Mouse (Mus musculus) naive thymus-derived CD4-positive, alpha-beta T cell, adult 2 months (primary cell): ENCODE measurements around the gene Aggf1.
A peak's percentile ranks its signal among the peaks of the same experiment; 100 is the strongest.

Source experiments
- DNase-seq: peaks from one replicate; pipeline ENCODE4 v3.0.0-alpha.2; 2011; ENCODE audit warnings: low read depth

Gene Aggf1

GRCm38 (mm10) chr13:95332086-95332899 lies 42.9 kb downstream of the Aggf1 start:
- no peak for DNase-seq

GRCm38 (mm10) chr13:95330507-95330906 lies 44.6 kb downstream of the Aggf1 start:
- no peak for DNase-seq

- no peak for DNase-seq
These were observed 46.4 kb downstream of the Aggf1 start for GRCm38 (mm10) chr13:95328767-95329166.

- DNase-seq = no peak
These were observed 47.8 kb downstream of the Aggf1 start for GRCm38 (mm10) chr13:95327345-95327741.

GRCm38 (mm10) chr13:95326611-95327344 lies 48.4 kb downstream of the Aggf1 start:
- no peak for DNase-seq

- no peak for DNase-seq
These were observed 49.1 kb downstream of the Aggf1 start for GRCm38 (mm10) chr13:95325907-95326550.

GRCm38 (mm10) chr13:95325080-95325906 lies 49.9 kb downstream of the Aggf1 start:
- DNase-seq = peak; percentile 54

- DNase-seq = peak; percentile 54
These were observed 50.5 kb downstream of the Aggf1 start for GRCm38 (mm10) chr13:95324626-95325079.

- peak; percentile 61 for DNase-seq
These were observed 51.1 kb downstream of the Aggf1 start for GRCm38 (mm10) chr13:95323950-95324625.

GRCm38 (mm10) chr13:95323400-95323799 lies 51.8 kb downstream of the Aggf1 start, which contains the start of gene Zbed3:
Gene Zbed3 (plus strand): TSS chr13:95323612.
- DNase-seq = no peak

GRCm38 (mm10) chr13:95320451-95320850 lies 54.7 kb downstream of the Aggf1 start:
- no peak for DNase-seq

GRCm38 (mm10) chr13:95319153-95319552 lies 56.0 kb downstream of the Aggf1 start:
- no peak for DNase-seq

- no peak for DNase-seq
These were observed 63.1 kb downstream of the Aggf1 start for GRCm38 (mm10) chr13:95312016-95312415.

GRCm38 (mm10) chr13:95307100-95307655 lies 68.0 kb downstream of the Aggf1 start:
- no peak for DNase-seq

- no peak for DNase-seq
These were observed 68.6 kb downstream of the Aggf1 start for GRCm38 (mm10) chr13:95306596-95306995.
